Mouse (Mus musculus): Measurements from ENCODE around the gene Fam214b.

GRCm38 (mm10) chr4:43035851-43036250 is 10.2 kb downstream of the Fam214b start:
- TF ChIP-seq CTCF (IDR thresholded peaks at IDR 0.05; ENCODE audit: low read depth, low read length) (no peak), POLR2A (IDR thresholded peaks at IDR 0.05; ENCODE audit: borderline replicate concordance, low read depth, low read length) (no peak)

Measured in bone marrow macrophage, adult 2 months (primary cell).